Mouse (Mus musculus) spleen, adult 2 months (tissue): Measurements from ENCODE around the gene Rab28.

Source experiments
- CTCF ChIP-seq: fragments of 200-500 bp; IDR thresholded peaks from 2 replicates; pipeline ENCODE4 v1.5.1; 2011; ENCODE audit warnings: mild to moderate bottlenecking, inconsistent platforms; ENCODE audit not compliant: insufficient read depth, insufficient read length, insufficient replicate concordance; ENCODE audit errors: extremely low read depth
- POLR2A ChIP-seq: fragments of 200-500 bp; IDR thresholded peaks from 2 replicates; pipeline ENCODE4 v1.6.1; 2011; ENCODE audit warnings: low read depth, low read length, inconsistent platforms

- TF ChIP-seq CTCF (no peak), POLR2A (no peak)
Measured at GRCm38 (mm10) chr5:41738817-41739216, 30.9 kb upstream of the Rab28 start.
